Mouse (Mus musculus): Measurements from ENCODE around the gene Sec14l1. TPM values are rescaled to one million over a fixed set of nuclear protein-coding genes. Genes with fewer than 3 reads are reported as not detected.
A peak's percentile ranks its signal among the peaks of the same experiment; 100 is the strongest.

Gene Sec14l1
- polyA plus RNA-seq, 1 experiment from 2014 or later = 48.0 TPM

- no peak overlapping the region for H3K4me3 ChIP-seq (replicated peaks)
- H3K27ac ChIP-seq = no peak overlapping the region
- no peak for ATAC-seq (ENCODE audit: insufficient read depth, low FRiP score, low read depth)
- 0 out of 2 replicates have a peak, but pooled peaks cover 7% of the 10 kb centered on the region for H3K36me3 ChIP-seq
- H3K27me3 ChIP-seq (replicated peaks) = no peaks in the 10 kb centered on the region
- H3K4me2 ChIP-seq = no peak overlapping the region
- 84% methylated on average over 17 of the region's 17 CpGs for WGBS
- H3K9ac ChIP-seq = no peak overlapping the region
- H3K9me3 ChIP-seq = no peaks in the 10 kb centered on the region
- H3K4me1 ChIP-seq = peaks cover 52% of the 10 kb centered on the region
These were observed 8.6 kb downstream of the Sec14l1 start for GRCm38 (mm10) chr11:117123418-117124085.

GRCm38 (mm10) chr11:117124539-117124938 lies 9.6 kb downstream of the Sec14l1 start:
- H3K36me3 ChIP-seq = 0 out of 2 replicates have a peak, but pooled peaks cover 7% of the 10 kb centered on the region
- no peaks in the 10 kb centered on the region for H3K9me3 ChIP-seq
- H3K27me3 ChIP-seq (replicated peaks) = no peaks in the 10 kb centered on the region
- ATAC-seq (ENCODE audit: insufficient read depth, low FRiP score, low read depth) = no peak
- no peak overlapping the region for H3K4me3 ChIP-seq (replicated peaks)
- peaks cover 52% of the 10 kb centered on the region for H3K4me1 ChIP-seq
- H3K9ac ChIP-seq = no peak overlapping the region
- no peak overlapping the region for H3K4me2 ChIP-seq
- H3K27ac ChIP-seq = 0 out of 2 replicates have a peak overlapping the region, but pooled peaks have one; percentile 26
- WGBS = 50% methylated on average over 10 of the region's 10 CpGs

- no peak for ATAC-seq (ENCODE audit: insufficient read depth, low FRiP score, low read depth)
- no peaks in the 10 kb centered on the region for H3K9me3 ChIP-seq
- no peak overlapping the region for H3K4me2 ChIP-seq
- H3K4me3 ChIP-seq (replicated peaks) = no peak overlapping the region
- 0 out of 2 replicates have a peak, but pooled peaks cover 2% of the 10 kb centered on the region for H3K36me3 ChIP-seq
- H3K9ac ChIP-seq = no peak overlapping the region
- 42% methylated on average over 13 of the region's 13 CpGs for WGBS
- H3K27ac ChIP-seq = peak overlapping the region; percentile 82
- H3K27me3 ChIP-seq (replicated peaks) = no peaks in the 10 kb centered on the region
- peaks cover 41% of the 10 kb centered on the region for H3K4me1 ChIP-seq
These were observed 12.4 kb downstream of the Sec14l1 start for GRCm38 (mm10) chr11:117127250-117127837.

- H3K36me3 ChIP-seq = no peaks in the 10 kb centered on the region
- no peak overlapping the region for H3K4me2 ChIP-seq
- no peak overlapping the region for H3K4me3 ChIP-seq (replicated peaks)
- no peak overlapping the region for H3K9ac ChIP-seq
- WGBS = 17% methylated on average over 12 of the region's 12 CpGs
- peaks cover 41% of the 10 kb centered on the region for H3K4me1 ChIP-seq
- no peaks in the 10 kb centered on the region for H3K9me3 ChIP-seq
- ATAC-seq (ENCODE audit: insufficient read depth, low FRiP score, low read depth) = no peak; the same call in 1 of the 2 replicates
- H3K27me3 ChIP-seq (replicated peaks) = no peaks in the 10 kb centered on the region
- H3K27ac ChIP-seq = peak overlapping the region; percentile 82
These were observed 13.1 kb downstream of the Sec14l1 start for GRCm38 (mm10) chr11:117127931-117128548.

GRCm38 (mm10) chr11:117129473-117129872 lies 14.5 kb downstream of the Sec14l1 start:
- WGBS = 64% methylated on average over 11 of the region's 11 CpGs
- Histone ChIP-seq H3K27me3 (replicated peaks) (no peaks in the 10 kb centered on the region), H3K27ac (peak overlapping the region; percentile 1; the same call in 1 of the 2 replicates), H3K4me3 (replicated peaks) (no peak overlapping the region), H3K9ac (no peak overlapping the region), H3K9me3 (no peaks in the 10 kb centered on the region), H3K4me2 (no peak overlapping the region), H3K36me3 (no peaks in the 10 kb centered on the region), H3K4me1 (peaks cover 33% of the 10 kb centered on the region)
- ATAC-seq (ENCODE audit: insufficient read depth, low FRiP score, low read depth) = no peak

GRCm38 (mm10) chr11:117130068-117130467 lies 15.1 kb downstream of the Sec14l1 start:
- Histone ChIP-seq H3K9ac (no peak overlapping the region), H3K36me3 (no peaks in the 10 kb centered on the region)
- WGBS = 75% methylated on average over 8 of the region's 8 CpGs

GRCm38 (mm10) chr11:117130888-117131287 lies 15.9 kb downstream of the Sec14l1 start:
- H3K36me3 ChIP-seq = no peaks in the 10 kb centered on the region
- ATAC-seq (ENCODE audit: insufficient read depth, low FRiP score, low read depth) = peak; percentile 57
- H3K27ac ChIP-seq = peak overlapping the region; percentile 75
- H3K4me2 ChIP-seq = no peak overlapping the region
- peaks cover 44% of the 10 kb centered on the region for H3K4me1 ChIP-seq
- H3K9ac ChIP-seq = no peak overlapping the region
- 35% methylated on average over 5 of the region's 5 CpGs for WGBS
- H3K9me3 ChIP-seq = no peaks in the 10 kb centered on the region
- no peak overlapping the region for H3K4me3 ChIP-seq (replicated peaks)
- no peaks in the 10 kb centered on the region for H3K27me3 ChIP-seq (replicated peaks)

More at GRCm38 (mm10) chr11:117130068-117130467, 15.1 kb downstream of the Sec14l1 start:
- Histone ChIP-seq H3K27ac (peak overlapping the region; percentile 75), H3K9me3 (no peaks in the 10 kb centered on the region), H3K4me2 (no peak overlapping the region), H3K27me3 (replicated peaks) (no peaks in the 10 kb centered on the region), H3K4me3 (replicated peaks) (no peak overlapping the region), H3K4me1 (peaks cover 36% of the 10 kb centered on the region)
- no peak for ATAC-seq (ENCODE audit: insufficient read depth, low FRiP score, low read depth)

- ATAC-seq (ENCODE audit: insufficient read depth, low FRiP score, low read depth) = no peak
- Histone ChIP-seq H3K36me3 (no peaks in the 10 kb centered on the region), H3K9me3 (no peaks in the 10 kb centered on the region), H3K9ac (no peak overlapping the region), H3K4me2 (no peak overlapping the region), H3K27ac (peak overlapping the region; percentile 75; the same call in 1 of the 2 replicates), H3K27me3 (replicated peaks) (no peaks in the 10 kb centered on the region), H3K4me1 (peaks cover 50% of the 10 kb centered on the region), H3K4me3 (replicated peaks) (no peak overlapping the region)
- 93% methylated on average over 10 of the region's 10 CpGs for WGBS
These were observed 16.5 kb downstream of the Sec14l1 start for GRCm38 (mm10) chr11:117131450-117131849.

GRCm38 (mm10) chr11:117134776-117135387 lies 19.9 kb downstream of the Sec14l1 start:
- ATAC-seq (ENCODE audit: insufficient read depth, low FRiP score, low read depth) = no peak
- H3K4me2 ChIP-seq = peak overlapping the region; percentile 17; the same call in 1 of the 2 replicates
- peak overlapping the region; percentile 81 for H3K27ac ChIP-seq
- H3K27me3 ChIP-seq (replicated peaks) = no peaks in the 10 kb centered on the region
- H3K9ac ChIP-seq = no peak overlapping the region
- peaks cover 10% of the 10 kb centered on the region; the same call in 1 of the 2 replicates for H3K36me3 ChIP-seq
- 63% methylated on average over 23 of the region's 23 CpGs for WGBS
- no peak overlapping the region for H3K4me3 ChIP-seq (replicated peaks)
- H3K9me3 ChIP-seq = no peaks in the 10 kb centered on the region
- H3K4me1 ChIP-seq = peaks cover 38% of the 10 kb centered on the region

GRCm38 (mm10) chr11:117135457-117136290 lies 20.7 kb downstream of the Sec14l1 start:
- no peaks in the 10 kb centered on the region for H3K27me3 ChIP-seq (replicated peaks)
- peaks cover 10% of the 10 kb centered on the region; the same call in 1 of the 2 replicates for H3K36me3 ChIP-seq
- WGBS = 36% methylated on average over 17 of the region's 17 CpGs
- no peak; the same call in 1 of the 2 replicates for ATAC-seq (ENCODE audit: insufficient read depth, low FRiP score, low read depth)
- no peak overlapping the region for H3K9ac ChIP-seq
- H3K4me2 ChIP-seq = peak overlapping the region; percentile 17; the same call in 1 of the 2 replicates
- peak overlapping the region; percentile 81 for H3K27ac ChIP-seq
- H3K4me3 ChIP-seq (replicated peaks) = no peak overlapping the region
- peaks cover 32% of the 10 kb centered on the region for H3K4me1 ChIP-seq
- no peaks in the 10 kb centered on the region for H3K9me3 ChIP-seq

GRCm38 (mm10) chr11:117136880-117137279 lies 21.9 kb downstream of the Sec14l1 start:
- H3K9ac ChIP-seq = no peak overlapping the region
- H3K9me3 ChIP-seq = no peaks in the 10 kb centered on the region
- 68% methylated on average over 14 of the region's 14 CpGs for WGBS
- peaks cover 32% of the 10 kb centered on the region for H3K4me1 ChIP-seq
- H3K36me3 ChIP-seq = peaks cover 10% of the 10 kb centered on the region; the same call in 1 of the 2 replicates
- H3K4me2 ChIP-seq = no peak overlapping the region
- ATAC-seq (ENCODE audit: insufficient read depth, low FRiP score, low read depth) = no peak
- H3K27me3 ChIP-seq (replicated peaks) = no peaks in the 10 kb centered on the region
- H3K4me3 ChIP-seq (replicated peaks) = no peak overlapping the region
- H3K27ac ChIP-seq = peak overlapping the region; percentile 81
